Mouse (Mus musculus) heart, embryonic 11.5 days (tissue): ENCODE measurements at regions not wholly inside any gene's neighbourhood (a gene's known extent, or its start where the extent isn't known, plus 50 kb on each side); places are given as distances from the start of the nearest gene placed in this dataset.

Experiments
- ATAC-seq: fragments of 200-750 bp; cut with Nextera tagmentation; replicated peaks from 2 replicates; pipeline ENCODE4 v1.8.0; 2017; ENCODE audit warnings: moderate library complexity; ENCODE audit not compliant: insufficient number of reproducible peaks, low FRiP score, low TSS enrichment
- H3K27ac ChIP-seq: fragments of 300-500 bp; sonication (generic); 2 replicates; pipeline ENCODE4 v1.5.1; 2014; ENCODE audit warnings: mild to moderate bottlenecking, low read depth, low read length
- H3K27me3 ChIP-seq: fragments of 300-500 bp; sonication (generic); 2 replicates; pipeline ENCODE4 v1.6.1; 2014; ENCODE audit warnings: mild to moderate bottlenecking, low read length, mixed read lengths; ENCODE audit not compliant: control insufficient read depth, insufficient read depth
- H3K36me3 ChIP-seq: fragments of 300-500 bp; sonication (generic); 2 replicates; pipeline ENCODE4 v1.6.1; 2014; ENCODE audit warnings: mild to moderate bottlenecking, low read length, moderate library complexity, mixed read lengths; ENCODE audit not compliant: control insufficient read depth, insufficient read depth
- H3K4me1 ChIP-seq: fragments of 300-500 bp; sonication (generic); 2 replicates; pipeline ENCODE4 v1.6.1; 2014; ENCODE audit warnings: low read length; ENCODE audit not compliant: control insufficient read depth, insufficient read depth
- H3K4me2 ChIP-seq: fragments of 300-500 bp; sonication (generic); 2 replicates; pipeline ENCODE4 v1.6.1; 2014; ENCODE audit warnings: mild to moderate bottlenecking, moderate library complexity
- H3K4me3 ChIP-seq: fragments of 300-500 bp; sonication (generic); 2 replicates; pipeline ENCODE4 v1.5.1; 2014; ENCODE audit warnings: low read depth, low read length
- H3K9ac ChIP-seq: fragments of 300-500 bp; sonication (generic); 2 replicates; pipeline ENCODE4 v1.6.1; 2014; ENCODE audit warnings: mild to moderate bottlenecking, low read depth, low read length, moderate library complexity
- H3K9me3 ChIP-seq: fragments of 300-500 bp; sonication (generic); replicated peaks from 2 replicates; pipeline ENCODE4 v1.6.1; 2016; ENCODE audit warnings: low read length; ENCODE audit not compliant: control insufficient read depth
- WGBS: fragments of 180-500 bp; shearing (Covaris S2); extraction: QIAGEN DNeasy Blood & Tissue Kit; methylation state at CpG from one replicate; pipeline ENCODE4 v1.1.7; 2014; ENCODE audit not compliant: insufficient replicate concordance; 5-methylcytosine and 5-hydroxymethylcytosine counted together

GRCm38 (mm10) chr10:56695100-56695499 is 318.0 kb downstream of the Gja1 start:
- Histone ChIP-seq H3K4me1 (no peaks in the 10 kb centered on the region), H3K9me3 (no peaks in the 10 kb centered on the region), H3K9ac (no peak overlapping the region), H3K4me2 (no peak overlapping the region), H3K27ac (no peak overlapping the region), H3K36me3 (no peaks in the 10 kb centered on the region), H3K4me3 (no peak overlapping the region), H3K27me3 (no peaks in the 10 kb centered on the region)
- no peak for ATAC-seq
- 79% methylated on average over 3 of the region's 3 CpGs for WGBS

GRCm38 (mm10) chr10:56700126-56700525 is 323.0 kb downstream of the Gja1 start:
- no peak overlapping the region for H3K4me2 ChIP-seq
- no peak for ATAC-seq
- no peak overlapping the region for H3K9ac ChIP-seq
- no peaks in the 10 kb centered on the region for H3K36me3 ChIP-seq
- H3K4me1 ChIP-seq = no peaks in the 10 kb centered on the region
- H3K27me3 ChIP-seq = no peaks in the 10 kb centered on the region
- no peak overlapping the region for H3K27ac ChIP-seq
- no peak overlapping the region for H3K4me3 ChIP-seq
- no peaks in the 10 kb centered on the region for H3K9me3 ChIP-seq
- 74% methylated on average over 6 of the region's 6 CpGs for WGBS

- ATAC-seq = no peak
- 85% methylated on average over 2 of the region's 2 CpGs for WGBS
- Histone ChIP-seq H3K27ac (no peak overlapping the region), H3K9ac (no peak overlapping the region), H3K4me1 (no peaks in the 10 kb centered on the region), H3K4me3 (no peak overlapping the region), H3K36me3 (no peaks in the 10 kb centered on the region), H3K9me3 (no peaks in the 10 kb centered on the region), H3K4me2 (no peak overlapping the region), H3K27me3 (no peaks in the 10 kb centered on the region)
Observed at GRCm38 (mm10) chr10:56708411-56708810, 331.3 kb downstream of the Gja1 start.

GRCm38 (mm10) chr10:56708886-56709285 is 331.8 kb downstream of the Gja1 start:
- Histone ChIP-seq H3K4me2 (no peak overlapping the region), H3K36me3 (no peaks in the 10 kb centered on the region), H3K4me3 (no peak overlapping the region), H3K9ac (no peak overlapping the region), H3K27me3 (no peaks in the 10 kb centered on the region), H3K27ac (no peak overlapping the region), H3K4me1 (no peaks in the 10 kb centered on the region), H3K9me3 (no peaks in the 10 kb centered on the region)
- no peak for ATAC-seq
- WGBS = 78% methylated on average over 1 of the region's 1 CpGs

- Histone ChIP-seq H3K27ac (no peak overlapping the region), H3K9me3 (no peaks in the 10 kb centered on the region), H3K4me3 (no peak overlapping the region), H3K36me3 (no peaks in the 10 kb centered on the region), H3K4me2 (no peak overlapping the region), H3K4me1 (peaks cover 3% of the 10 kb centered on the region; the same call in 1 of the 2 replicates), H3K27me3 (no peaks in the 10 kb centered on the region), H3K9ac (no peak overlapping the region)
- ATAC-seq = no peak
- WGBS = 64% methylated on average over 7 of the region's 7 CpGs
Observed at GRCm38 (mm10) chr10:56712611-56713105, 335.5 kb downstream of the Gja1 start.

- ATAC-seq = no peak
- Histone ChIP-seq H3K36me3 (no peaks in the 10 kb centered on the region), H3K4me2 (no peak overlapping the region)
Observed at GRCm38 (mm10) chr10:56737073-56737472, 359.9 kb downstream of the Gja1 start.

GRCm38 (mm10) chr10:56739621-56740020 is 362.5 kb downstream of the Gja1 start:
- no peak for ATAC-seq
- H3K9ac ChIP-seq = no peak overlapping the region
- H3K4me3 ChIP-seq = no peak overlapping the region
- H3K4me2 ChIP-seq = no peak overlapping the region
- no peaks in the 10 kb centered on the region for H3K9me3 ChIP-seq
- H3K27ac ChIP-seq = no peak overlapping the region
- H3K27me3 ChIP-seq = no peaks in the 10 kb centered on the region
- H3K36me3 ChIP-seq = no peaks in the 10 kb centered on the region
- H3K4me1 ChIP-seq = no peaks in the 10 kb centered on the region
- WGBS = 76% methylated on average over 3 of the region's 3 CpGs

More at GRCm38 (mm10) chr10:56737073-56737472, 359.9 kb downstream of the Gja1 start:
- Histone ChIP-seq H3K27ac (no peak overlapping the region), H3K9ac (no peak overlapping the region), H3K9me3 (no peaks in the 10 kb centered on the region), H3K4me1 (no peaks in the 10 kb centered on the region), H3K4me3 (no peak overlapping the region), H3K27me3 (no peaks in the 10 kb centered on the region)

- ATAC-seq = no peak
- Histone ChIP-seq H3K4me1 (peaks cover 4% of the 10 kb centered on the region; the same call in 1 of the 2 replicates), H3K27ac (no peak overlapping the region), H3K4me2 (no peak overlapping the region), H3K27me3 (no peaks in the 10 kb centered on the region), H3K9ac (no peak overlapping the region), H3K4me3 (no peak overlapping the region), H3K9me3 (no peaks in the 10 kb centered on the region), H3K36me3 (no peaks in the 10 kb centered on the region)
- WGBS = 33% methylated on average over 2 of the region's 2 CpGs
Observed at GRCm38 (mm10) chr10:56752134-56752533, 375.0 kb downstream of the Gja1 start.

GRCm38 (mm10) chr10:56753576-56753975 is 376.4 kb downstream of the Gja1 start:
- H3K9me3 ChIP-seq = no peaks in the 10 kb centered on the region
- 43% methylated on average over 2 of the region's 2 CpGs for WGBS
- no peak overlapping the region for H3K9ac ChIP-seq
- ATAC-seq = no peak
- H3K27ac ChIP-seq = no peak overlapping the region
- H3K4me1 ChIP-seq = peaks cover 4% of the 10 kb centered on the region; the same call in 1 of the 2 replicates
- no peaks in the 10 kb centered on the region for H3K27me3 ChIP-seq
- H3K4me2 ChIP-seq = no peak overlapping the region
- no peak overlapping the region for H3K4me3 ChIP-seq
- no peaks in the 10 kb centered on the region for H3K36me3 ChIP-seq
